Mouse (Mus musculus) G1E-ER4 (cell line): ENCODE results near the gene Dhfr. TPM values are rescaled to one million over a fixed set of nuclear protein-coding genes. Genes with fewer than 3 reads are reported as not detected.

ENCODE experiments used
- GATA1 ChIP-seq: IDR thresholded peaks from one replicate; pipeline ENCODE4 v1.8.0; 2012; ENCODE audit warnings: low read length, inconsistent platforms
- polyA plus RNA-seq: library from polyadenylated mRNA; stranded (reverse); fragments of >175 nt; gene quantifications from 2 replicates; pipeline ENCODE4 v1.2.3, GENCODE M21; 2012

The Dhfr gene
- polyA plus RNA-seq, 1 experiment = 1.1 TPM

DNA sequence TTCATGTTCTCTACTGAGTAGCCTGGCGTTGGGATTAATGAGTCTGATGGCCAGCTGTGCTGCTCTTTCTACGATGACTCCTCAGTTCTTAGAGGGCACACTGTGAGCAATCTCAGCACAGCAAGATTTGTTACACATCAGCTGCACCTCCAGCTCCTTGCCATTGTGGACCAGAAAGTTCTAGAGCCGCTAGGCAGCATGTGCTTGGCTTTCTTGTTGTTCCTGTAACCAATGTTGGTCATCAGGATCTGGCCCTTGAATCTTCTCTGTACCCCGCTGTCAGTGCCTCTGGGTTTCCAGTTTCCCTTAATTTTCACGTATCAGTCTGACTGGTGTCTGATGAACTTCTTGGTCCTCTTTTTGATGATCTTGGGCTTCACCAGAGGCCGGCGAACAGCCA, 1.9 kb downstream of the Dhfr start:
- no peak for TF ChIP-seq GATA1

DNA sequence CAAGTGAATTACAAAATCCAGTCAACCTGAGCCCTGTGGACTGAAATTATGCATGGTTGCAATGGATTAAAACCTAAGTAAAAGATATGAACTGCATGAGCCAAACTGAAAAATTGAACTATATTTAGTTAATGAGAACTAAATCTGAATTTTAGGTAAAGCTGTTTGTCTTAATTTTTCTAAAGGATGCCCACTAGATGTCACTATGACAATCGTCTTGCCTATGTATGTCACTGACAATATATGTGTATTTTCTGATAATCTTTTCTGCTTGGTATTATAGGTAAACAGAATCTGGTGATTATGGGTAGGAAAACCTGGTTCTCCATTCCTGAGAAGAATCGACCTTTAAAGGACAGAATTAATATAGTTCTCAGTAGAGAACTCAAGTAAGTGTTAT, 3.1 kb downstream of the Dhfr start:
- TF ChIP-seq GATA1 = no peak

DNA sequence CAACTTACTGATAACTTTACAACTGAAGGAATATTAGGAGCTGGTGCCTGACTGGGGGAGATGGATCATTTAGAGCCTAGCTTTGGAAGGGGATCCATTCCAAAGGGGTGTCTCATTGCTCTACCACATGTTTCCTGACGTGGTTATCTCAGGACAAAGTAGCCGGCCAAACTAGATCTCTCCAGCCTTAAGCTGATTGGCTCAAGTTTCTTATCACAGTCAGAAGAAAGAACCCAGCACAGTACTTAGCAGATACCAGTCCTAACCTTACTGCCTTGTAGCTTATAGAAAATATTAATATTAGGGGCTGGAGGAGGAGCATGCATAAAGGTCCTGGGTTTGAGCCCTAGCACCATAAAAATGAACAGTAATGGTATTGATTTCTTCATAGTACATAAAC, 7.1 kb downstream of the Dhfr start:
- no peak for TF ChIP-seq GATA1

GRCm38 (mm10) chr13:92365312-92365711, 10.8 kb downstream of the Dhfr start:
- no peak for TF ChIP-seq GATA1

- TF ChIP-seq GATA1 = no peak
Measured at GRCm38 (mm10) chr13:92370811-92371210, 16.3 kb downstream of the Dhfr start.

GRCm38 (mm10) chr13:92387367-92387766, 32.8 kb downstream of the Dhfr start:
- no peak for TF ChIP-seq GATA1

GRCm38 (mm10) chr13:92393047-92393661, 38.6 kb downstream of the Dhfr start:
- TF ChIP-seq GATA1 = no peak

DNA sequence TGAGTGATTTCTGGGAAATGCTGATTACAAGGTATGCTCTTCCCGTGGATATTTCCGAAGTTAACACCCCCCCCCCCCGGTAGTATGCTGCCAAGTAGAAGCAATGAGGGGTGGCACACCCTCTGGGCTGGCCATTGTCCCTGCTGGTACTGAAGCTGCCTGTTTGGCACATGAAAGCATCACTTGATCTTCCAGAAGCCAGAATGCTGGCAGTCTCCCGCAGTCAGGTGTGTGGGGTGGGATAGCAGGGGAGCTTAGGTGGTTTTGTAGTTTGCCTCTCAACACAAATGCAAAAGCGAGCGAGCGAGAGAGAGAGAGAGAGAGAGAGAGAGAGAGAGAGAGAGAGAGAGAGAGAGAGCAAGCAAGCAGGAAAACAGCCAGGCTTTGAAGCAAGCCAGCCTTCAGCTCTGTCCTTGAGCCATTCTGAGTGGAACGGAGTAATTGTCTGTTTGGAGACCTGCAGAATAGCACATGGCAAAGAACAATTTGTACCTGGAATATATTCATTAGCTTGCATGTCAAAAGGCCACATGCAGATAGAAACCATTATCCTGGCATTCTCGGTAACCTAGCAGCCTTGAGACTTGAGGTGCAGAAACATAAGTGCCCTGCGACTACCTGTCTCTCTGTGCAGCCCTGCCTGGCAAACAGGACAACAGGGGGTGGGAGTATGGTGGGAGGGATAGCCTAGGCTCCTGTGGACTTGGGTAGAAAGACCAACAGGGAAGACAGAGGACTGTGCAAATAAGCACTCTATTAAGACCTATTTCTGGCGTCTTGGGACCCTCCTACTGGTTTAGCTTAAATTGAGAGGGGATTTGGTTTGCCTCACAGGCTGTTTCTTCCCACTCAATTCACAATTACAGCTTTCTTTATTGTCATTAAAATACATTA, 44.2 kb downstream of the Dhfr start:
- no peak for TF ChIP-seq GATA1

DNA sequence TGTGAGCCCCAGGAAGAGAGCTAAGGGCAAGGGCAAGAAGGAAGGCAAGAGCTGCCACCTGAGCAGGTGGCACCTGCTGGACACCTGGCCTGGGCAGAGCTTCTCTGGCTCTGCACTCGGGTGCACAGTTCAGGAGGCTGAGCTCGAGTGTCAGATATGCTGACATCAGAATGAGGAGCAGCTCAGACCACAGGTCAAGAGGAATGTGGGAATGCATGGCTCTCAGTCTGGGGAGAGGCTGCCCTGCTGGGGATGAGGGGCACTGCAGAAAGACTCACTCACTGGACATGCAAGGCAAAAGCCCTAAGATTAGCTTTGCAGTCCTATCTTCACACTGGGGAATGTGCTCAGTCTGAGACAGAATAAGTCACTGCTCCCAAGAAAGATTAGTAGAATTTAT, 47.5 kb downstream of the Dhfr start:
- no peak for TF ChIP-seq GATA1

DNA sequence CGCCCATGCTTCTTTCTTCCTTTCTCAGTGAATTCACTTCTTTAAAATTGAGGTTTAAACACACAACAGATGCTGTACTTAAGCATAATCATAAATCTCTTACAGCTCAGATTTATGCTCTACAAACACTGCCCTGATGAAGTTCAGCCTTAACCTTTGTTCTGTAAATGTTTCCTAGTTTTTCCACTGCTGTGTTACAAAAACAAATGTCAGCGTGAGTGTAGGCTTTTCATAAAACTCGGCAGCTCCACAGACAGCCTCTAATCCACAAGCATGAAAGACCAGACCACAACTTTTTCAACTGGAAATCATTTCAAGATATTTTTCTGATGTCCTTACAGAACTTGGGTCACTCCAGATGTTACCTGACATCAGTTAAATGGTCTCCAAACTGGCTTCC, 49.0 kb downstream of the Dhfr start:
- TF ChIP-seq GATA1 = no peak

DNA sequence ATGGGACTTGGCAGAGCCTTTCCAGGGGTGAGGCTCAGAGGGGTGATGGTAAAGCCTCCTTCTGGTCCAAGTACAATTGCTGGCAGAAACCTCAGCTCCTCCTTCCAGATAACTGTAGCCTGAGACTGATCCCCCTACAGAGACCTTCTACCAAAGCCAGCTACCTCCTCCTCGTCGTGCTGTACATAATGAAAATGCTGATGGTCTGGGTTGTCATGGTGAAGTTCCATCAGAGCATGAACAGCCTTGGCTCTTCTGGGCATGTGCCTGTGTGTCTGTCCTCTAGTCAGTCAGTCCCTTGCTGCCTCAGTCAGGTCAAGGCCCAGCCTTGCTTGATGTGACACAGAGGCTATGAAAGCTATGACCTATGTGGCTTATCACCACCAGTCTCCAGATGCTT, 56.0 kb downstream of the Dhfr start:
- TF ChIP-seq GATA1 = no peak

DNA sequence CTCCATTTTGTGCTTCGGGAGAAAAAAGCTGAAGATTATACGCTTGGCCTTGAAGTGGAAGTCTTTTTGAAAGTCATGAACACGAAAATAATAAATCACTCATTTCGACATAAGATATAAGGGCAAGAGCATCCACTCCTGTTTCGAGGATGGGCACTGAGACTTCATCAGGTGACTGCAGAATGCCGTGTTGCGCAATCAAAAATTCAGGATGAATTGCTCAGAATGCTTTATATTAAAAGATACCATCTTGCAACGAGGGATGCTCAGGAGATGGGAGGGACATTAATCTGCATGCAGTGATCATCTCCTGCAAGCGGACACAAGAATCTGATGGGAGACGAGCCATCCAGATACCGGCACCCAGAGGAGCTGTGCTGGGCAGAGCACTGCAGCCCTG, 65.1 kb downstream of the Dhfr start:
- TF ChIP-seq GATA1 = no peak

GRCm38 (mm10) chr13:92423711-92424110, 69.2 kb downstream of the Dhfr start:
- TF ChIP-seq GATA1 = no peak

DNA sequence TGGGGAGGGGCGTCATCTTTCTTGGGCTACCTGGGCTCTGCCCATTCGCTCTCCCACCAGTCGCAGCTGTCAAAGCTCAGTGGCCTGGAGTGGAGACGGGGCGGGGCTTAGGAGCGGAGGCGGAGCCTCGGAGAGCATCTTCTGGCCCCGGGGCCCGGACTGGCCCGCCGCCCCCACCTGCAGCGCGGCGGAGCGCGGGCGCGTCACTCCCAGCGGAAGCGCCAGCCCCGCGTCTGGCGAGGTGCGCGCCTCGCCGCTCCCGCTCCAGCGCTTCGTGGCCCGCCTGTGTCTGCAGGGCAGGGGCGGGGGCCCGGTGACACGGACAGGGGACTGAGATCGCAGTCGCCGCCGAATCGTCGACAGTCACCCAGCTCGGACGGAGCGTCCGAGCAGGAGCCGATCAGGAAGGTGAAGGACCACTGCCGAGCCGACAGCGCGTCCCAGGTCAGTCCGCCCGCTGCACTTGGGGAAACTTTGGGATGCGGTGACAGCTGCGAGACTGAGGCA, 71.3 kb downstream of the Dhfr start, which contains the start of gene Ankrd34b:
TSS of gene Ankrd34b (plus strand) at position 139 of the 507 bp plus-strand sequence.
- TF ChIP-seq GATA1 = no peak

- no peak for TF ChIP-seq GATA1
Measured at GRCm38 (mm10) chr13:92426294-92427051, 71.9 kb downstream of the Dhfr start.

- TF ChIP-seq GATA1 = no peak
Measured at GRCm38 (mm10) chr13:92427351-92427855, 72.9 kb downstream of the Dhfr start.

Other genes starting within 250 kb of the Dhfr start
- not detected in 2 replicates for gene Rasgrf2, start 223.1 kb upstream of the Dhfr start, polyA plus RNA-seq
- not detected in 2 replicates for gene Gm20379, start 48.7 kb upstream of the Dhfr start, polyA plus RNA-seq
- 28.9 and 29.6 TPM in 2 replicates for gene Msh3, start 277 bp downstream of the Dhfr start, polyA plus RNA-seq
- not detected in 2 replicates for gene Ankrd34b, start 71.2 kb downstream of the Dhfr start, polyA plus RNA-seq
- gene Fam151b, start 129.3 kb downstream of the Dhfr start, polyA plus RNA-seq = not detected in 2 replicates
- 0.84 and 1.1 TPM in 2 replicates for gene Zfyve16, start 176.1 kb downstream of the Dhfr start, polyA plus RNA-seq
- not detected in 2 replicates for gene Spz1, start 221.4 kb downstream of the Dhfr start, polyA plus RNA-seq